20 mouse cellular contexts compared by ENCODE assay signal in the genomic region with DNA sequence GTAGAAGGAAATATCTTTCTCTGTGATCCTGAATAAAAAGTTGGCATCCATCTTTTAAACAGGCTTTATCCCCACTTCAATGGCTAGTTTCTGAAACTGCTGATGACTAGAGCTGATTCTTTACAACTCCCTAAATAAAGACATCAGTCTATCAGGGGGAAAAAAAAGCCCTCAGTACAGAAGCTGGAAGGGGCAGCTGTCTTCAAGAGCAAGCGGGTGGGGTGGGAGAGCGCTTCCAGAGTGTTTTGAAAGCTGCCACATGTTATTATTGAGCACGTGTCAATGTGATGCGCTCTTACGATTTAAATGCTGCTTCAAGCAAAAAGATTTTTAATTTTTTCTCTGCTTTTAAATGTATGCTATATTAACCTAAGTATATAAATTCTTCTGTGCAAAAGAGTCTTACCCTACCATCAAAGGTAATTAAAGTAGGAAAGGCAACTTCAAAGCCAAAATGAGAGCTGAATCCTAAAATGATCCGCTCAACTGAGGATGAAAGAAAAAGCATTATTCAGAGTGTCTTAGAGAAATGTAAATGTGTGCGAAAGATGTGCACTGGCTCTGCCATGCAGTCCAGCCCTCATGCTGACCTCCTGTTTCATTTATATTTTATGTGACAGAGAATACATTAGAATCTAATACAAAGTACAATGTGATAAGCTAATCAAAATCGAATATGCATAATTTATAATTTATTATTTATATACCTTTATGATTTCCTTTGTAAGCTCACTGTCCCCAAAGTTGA.
A peak's percentile ranks its signal among the peaks of the same experiment; 100 is the strongest.
DNase-seq lines count a peak whose midpoint lies in the region; ATAC-seq and TF ChIP-seq lines count a peak whose summit lies in the region.
"Had no signal": no experiment of that assay in that cellular context is flagged by ENCODE, and none has a peak within 500 bp of the region (broad histone marks: within the 10 kb centered on the region; RNA-seq: fewer than 3 reads in every experiment).

No protein-coding gene starts in this region.

- no peak overlapping the region for H3K9ac ChIP-seq in forebrain, postnatal 0 days
- H3K9ac ChIP-seq in liver, postnatal 0 days (replicated peaks): no peak overlapping the region
- no peak overlapping the region for H3K9ac ChIP-seq in heart, embryonic 12.5 days
- H3K9ac ChIP-seq: liver, embryonic 14.5 days; neural tube, embryonic 12.5 days had no signal

- no peak for TF ChIP-seq CTCF in forebrain, postnatal 0 days (IDR thresholded peaks at IDR 0.05; ENCODE audit: low read depth)
- no peak for TF ChIP-seq CTCF in liver, postnatal 0 days (IDR thresholded peaks at IDR 0.05; ENCODE audit: low read depth)

- ATAC-seq in forebrain, postnatal 0 days: peak; percentile 72; the same call in 1 of the 2 replicates
- no peak for ATAC-seq in liver, postnatal 0 days
- ATAC-seq in heart, embryonic 12.5 days (ENCODE audit: insufficient number of reproducible peaks, low FRiP score): no peak

- no peaks in the 10 kb centered on the region for H3K27me3 ChIP-seq in forebrain, postnatal 0 days (ENCODE audit: insufficient read depth, low read length)
- no peaks in the 10 kb centered on the region for H3K27me3 ChIP-seq in liver, postnatal 0 days (ENCODE audit: insufficient read depth, low read length)
- H3K27me3 ChIP-seq in heart, embryonic 12.5 days (replicated peaks): no peaks in the 10 kb centered on the region
- H3K27me3 ChIP-seq: neural tube, embryonic 12.5 days had no signal

- peak; percentile 35 for DNase-seq in embryo, embryonic 10.5 days (ENCODE audit: low spot score)
- DNase-seq in embryo, embryonic 10 days (ENCODE audit: low spot score): no peak
- peak; percentile 5 for DNase-seq in layer of hippocampus, adult 9-11 months
- no peak for DNase-seq in layer of hippocampus, postnatal 25 days (ENCODE audit: extremely low spot score in 1 of 2, low spot score in 1 of 2)
- DNase-seq in forebrain, postnatal 0 days: peak; percentile 32
- no peak for DNase-seq in liver, postnatal 0 days
- DNase-seq in heart, adult 11 months: no peak
- DNase-seq: adrenal gland, adult 8-10 months; cerebellum, adult 11 months; cerebellum, postnatal 14 days; gastrocnemius, postnatal 36 days; kidney, adult 9 months; kidney, postnatal 25 days; lung, postnatal 10 days; right cerebral cortex, postnatal 4 days had no signal

- no peak overlapping the region for H3K27ac ChIP-seq in forebrain, postnatal 0 days (ENCODE audit: low read depth, low read length)
- H3K27ac ChIP-seq in liver, postnatal 0 days (ENCODE audit: low read depth): no peak overlapping the region
- no peak overlapping the region for H3K27ac ChIP-seq in heart, embryonic 12.5 days (ENCODE audit: poor library complexity, severe bottlenecking)
- H3K27ac ChIP-seq: hindbrain, embryonic 10.5 days; liver, embryonic 14.5 days; neural tube, embryonic 12.5 days had no signal

- no peak overlapping the region for H3K4me3 ChIP-seq in forebrain, postnatal 0 days (ENCODE audit: low read depth, low read length)
- no peak overlapping the region for H3K4me3 ChIP-seq in liver, postnatal 0 days (ENCODE audit: low read depth, low read length)
- no peak overlapping the region for H3K4me3 ChIP-seq in heart, embryonic 12.5 days
- H3K4me3 ChIP-seq: erythroblast, embryonic 14.5 days; hindbrain, embryonic 10.5 days; neural tube, embryonic 12.5 days had no signal

- no peaks in the 10 kb centered on the region for H3K36me3 ChIP-seq in forebrain, postnatal 0 days (ENCODE audit: insufficient read depth)
- no peaks in the 10 kb centered on the region for H3K36me3 ChIP-seq in liver, postnatal 0 days (replicated peaks; ENCODE audit: insufficient read depth, low read length)
- no peaks in the 10 kb centered on the region for H3K36me3 ChIP-seq in heart, embryonic 12.5 days
- H3K36me3 ChIP-seq: hindbrain, embryonic 10.5 days; neural tube, embryonic 12.5 days had no signal

- H3K4me2 ChIP-seq in forebrain, postnatal 0 days (ENCODE audit: low read depth): no peak overlapping the region
- H3K4me2 ChIP-seq in liver, postnatal 0 days (ENCODE audit: low read depth, low read length): no peak overlapping the region
- no peak overlapping the region for H3K4me2 ChIP-seq in heart, embryonic 12.5 days
- H3K4me2 ChIP-seq: neural tube, embryonic 12.5 days had no signal

- TF ChIP-seq EP300 in liver, postnatal 0 days (IDR thresholded peaks at IDR 0.05; ENCODE audit: low read depth): no peak

- no peaks in the 10 kb centered on the region for H3K9me3 ChIP-seq in forebrain, postnatal 0 days (ENCODE audit: low read length)
- no peaks in the 10 kb centered on the region for H3K9me3 ChIP-seq in liver, postnatal 0 days (ENCODE audit: low read length)
- no peaks in the 10 kb centered on the region for H3K9me3 ChIP-seq in heart, embryonic 12.5 days (replicated peaks)
- H3K9me3 ChIP-seq: hindbrain, embryonic 10.5 days; neural tube, embryonic 12.5 days had no signal

- no peaks in the 10 kb centered on the region for H3K4me1 ChIP-seq in forebrain, postnatal 0 days (ENCODE audit: insufficient read depth)
- no peaks in the 10 kb centered on the region for H3K4me1 ChIP-seq in liver, postnatal 0 days (ENCODE audit: insufficient read depth)
- no peaks in the 10 kb centered on the region for H3K4me1 ChIP-seq in heart, embryonic 12.5 days (replicated peaks)
- H3K4me1 ChIP-seq: neural tube, embryonic 12.5 days had no signal

- WGBS in forebrain, postnatal 0 days: 32% methylated on average over 8 of the region's 8 CpGs
- WGBS in liver, postnatal 0 days (ENCODE audit: insufficient replicate concordance): 78% methylated on average over 8 of the region's 8 CpGs
- WGBS in heart, embryonic 12.5 days: 77% methylated on average over 8 of the region's 8 CpGs

Comparison
In these comparisons a context has a peak if more than half of its experiments do, and no peak if none do; other contexts are left out.
1. DNase-seq: peak in embryo, embryonic 10.5 days (single experiment), layer of hippocampus, adult 9-11 months (single experiment) and forebrain, postnatal 0 days (single experiment); none in embryo, embryonic 10 days (single experiment), layer of hippocampus, postnatal 25 days (0 of 2), liver, postnatal 0 days (single experiment) and heart, adult 11 months (single experiment).